Mouse (Mus musculus) hindbrain, postnatal 0 days (tissue): Measurements from ENCODE around the gene Capn13. TPM values are rescaled to one million over a fixed set of nuclear protein-coding genes. Genes with fewer than 3 reads are reported as not detected.
A peak's percentile ranks its signal among the peaks of the same experiment; 100 is the strongest.

Experiments
- ATAC-seq: fragments of 200-750 bp; cut with Nextera tagmentation; 2 replicates; pipeline ENCODE4 v1.8.0; 2017; ENCODE audit warnings: mild to moderate bottlenecking, moderate TSS enrichment, moderate library complexity
- DNase-seq: peaks from one replicate; pipeline ENCODE4 v3.0.0-alpha.2; 2015; ENCODE audit warnings: low spot score
- H3K27ac ChIP-seq: fragments of 300-500 bp; sonication (generic); 2 replicates; pipeline ENCODE4 v1.5.1; 2014; ENCODE audit warnings: mild to moderate bottlenecking
- H3K27me3 ChIP-seq: fragments of 300-500 bp; sonication (generic); 2 replicates; pipeline ENCODE4 v1.6.1; 2014; ENCODE audit warnings: low read length, mixed read lengths; ENCODE audit not compliant: insufficient read depth
- H3K36me3 ChIP-seq: fragments of 300-500 bp; sonication (generic); 2 replicates; pipeline ENCODE4 v1.6.1; 2014; ENCODE audit warnings: low read length, mixed read lengths; ENCODE audit not compliant: insufficient read depth
- H3K4me1 ChIP-seq: fragments of 300-500 bp; sonication (generic); 2 replicates; pipeline ENCODE4 v1.6.1; 2014; ENCODE audit warnings: antibody characterized with exemption, low read length, mixed read lengths; ENCODE audit not compliant: insufficient read depth
- H3K4me2 ChIP-seq: fragments of 300-500 bp; sonication (generic); 2 replicates; pipeline ENCODE4 v1.6.1; 2014; ENCODE audit warnings: low read depth, mild to moderate bottlenecking, low read length, moderate library complexity, mixed read lengths
- H3K4me3 ChIP-seq: fragments of 300-500 bp; sonication (generic); 2 replicates; pipeline ENCODE4 v1.5.1; 2014; ENCODE audit warnings: low read length
- H3K9ac ChIP-seq: fragments of 300-500 bp; sonication (generic); replicated peaks from 2 replicates; pipeline ENCODE4 v1.6.1; 2014; ENCODE audit warnings: mild to moderate bottlenecking, low read length, moderate library complexity, mixed read lengths
- H3K9me3 ChIP-seq: fragments of 300-500 bp; sonication (generic); 2 replicates; pipeline ENCODE4 v1.6.1; 2016; ENCODE audit warnings: low read length, mixed read lengths
- CTCF ChIP-seq: IDR thresholded peaks from 2 replicates; pipeline ENCODE4 v1.5.1; 2016; ENCODE audit warnings: antibody characterized with exemption, control low read depth, low read depth
- WGBS: fragments of 180-500 bp; shearing (Covaris S2); extraction: QIAGEN DNeasy Blood & Tissue Kit; methylation state at CpG from one replicate; pipeline ENCODE4 v1.1.7; 2014; 5-methylcytosine and 5-hydroxymethylcytosine counted together
- polyA plus RNA-seq: library from polyadenylated mRNA; unstranded; fragments of >200 nt; fragmentation: Nextera tagmentation; extraction: Ambion mirVana; gene quantifications from 2 replicates; pipeline ENCODE4 v1.2.1, GENCODE M21; 2015
- total RNA-seq: library from RNA; depleted of rRNA; stranded (reverse); fragments of >200 nt; gene quantifications from 2 replicates; pipeline ENCODE4 v1.2.3, GENCODE M21; 2014

Gene Capn13
- total and polyA plus RNA-seq, 2 experiments from 2014 or later = 0.10 to 0.23 TPM

DNA sequence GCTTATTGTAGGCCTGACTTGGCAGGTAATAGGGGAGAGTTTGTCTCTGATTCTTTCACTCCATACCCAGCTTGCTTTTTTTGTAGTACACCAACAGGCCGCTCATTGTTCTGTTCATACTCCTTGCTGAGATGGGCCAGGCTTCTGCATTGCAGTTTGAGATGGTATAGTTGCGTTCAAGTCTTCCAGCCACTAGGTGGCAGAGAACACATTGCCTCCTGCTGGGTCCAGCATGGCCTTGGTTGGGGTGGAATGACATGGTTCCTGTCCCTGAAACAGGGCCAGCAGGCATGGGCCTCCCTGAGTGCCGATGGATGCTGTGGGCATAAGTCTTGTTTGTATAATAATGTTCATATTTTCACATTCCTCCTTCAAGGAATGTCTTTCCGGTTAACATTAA is 122.9 kb downstream of the Capn13 start:
- H3K4me2 ChIP-seq = no peak overlapping the region
- no peak overlapping the region for H3K27ac ChIP-seq
- no peak overlapping the region for H3K9ac ChIP-seq
- no peaks in the 10 kb centered on the region for H3K27me3 ChIP-seq
- DNase-seq = no peak
- no peak for ATAC-seq
- H3K4me3 ChIP-seq = no peak overlapping the region
- TF ChIP-seq CTCF = peak; percentile 36
- H3K9me3 ChIP-seq = no peaks in the 10 kb centered on the region
- no peaks in the 10 kb centered on the region for H3K4me1 ChIP-seq
- WGBS = 92% methylated on average over 4 of the region's 4 CpGs
- H3K36me3 ChIP-seq = no peaks in the 10 kb centered on the region

GRCm38 (mm10) chr17:73275066-73275465 is 125.6 kb downstream of the Capn13 start:
- no peak for TF ChIP-seq CTCF
- Histone ChIP-seq H3K27ac (no peak overlapping the region), H3K9ac (no peak overlapping the region), H3K27me3 (no peaks in the 10 kb centered on the region), H3K36me3 (no peaks in the 10 kb centered on the region), H3K9me3 (no peaks in the 10 kb centered on the region), H3K4me2 (no peak overlapping the region), H3K4me1 (peaks cover 18% of the 10 kb centered on the region; the same call in 1 of the 2 replicates), H3K4me3 (no peak overlapping the region)
- 81% methylated on average over 10 of the region's 10 CpGs for WGBS
- no peak for ATAC-seq
- DNase-seq = no peak

DNA sequence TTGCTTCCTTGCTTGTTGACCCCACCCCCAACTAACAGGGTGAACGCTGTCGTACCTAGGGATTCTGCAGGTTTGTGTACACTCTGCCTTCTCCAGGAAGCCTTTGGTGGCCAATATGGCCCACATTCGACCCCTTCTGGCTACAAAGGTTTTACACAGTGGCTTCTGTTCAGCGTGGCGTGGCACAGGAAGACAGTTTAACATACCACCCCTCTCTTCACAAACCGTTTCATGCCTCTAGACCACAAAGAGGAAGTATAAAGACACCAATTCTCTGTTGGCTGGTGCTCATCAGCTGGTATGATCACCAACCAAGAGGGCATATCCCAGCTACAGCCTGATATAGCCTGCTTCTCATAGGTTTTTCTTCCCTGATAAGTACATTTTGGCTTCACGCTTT is 126.9 kb downstream of the Capn13 start:
- Histone ChIP-seq H3K27ac (no peak overlapping the region), H3K4me3 (no peak overlapping the region), H3K9me3 (no peaks in the 10 kb centered on the region), H3K36me3 (no peaks in the 10 kb centered on the region), H3K4me2 (no peak overlapping the region), H3K4me1 (peaks cover 18% of the 10 kb centered on the region; the same call in 1 of the 2 replicates), H3K27me3 (no peaks in the 10 kb centered on the region), H3K9ac (no peak overlapping the region)
- ATAC-seq (no peak), DNase-seq (no peak)
- TF ChIP-seq CTCF = no peak
- WGBS = 86% methylated on average over 7 of the region's 7 CpGs

- H3K4me3 ChIP-seq = no peak overlapping the region
- peak; percentile 79 for DNase-seq
- no peak overlapping the region for H3K9ac ChIP-seq
- peaks cover 18% of the 10 kb centered on the region; the same call in 1 of the 2 replicates for H3K4me1 ChIP-seq
- no peak for TF ChIP-seq CTCF
- WGBS = 59% methylated on average over 7 of the region's 7 CpGs
- peak overlapping the region; percentile 80 for H3K27ac ChIP-seq
- no peaks in the 10 kb centered on the region for H3K27me3 ChIP-seq
- no peak overlapping the region for H3K4me2 ChIP-seq
- no peaks in the 10 kb centered on the region for H3K36me3 ChIP-seq
- H3K9me3 ChIP-seq = no peaks in the 10 kb centered on the region
- peak; percentile 95 for ATAC-seq
These were observed 128.7 kb downstream of the Capn13 start for GRCm38 (mm10) chr17:73271797-73272600.

- Histone ChIP-seq H3K9me3 (no peaks in the 10 kb centered on the region), H3K4me2 (no peak overlapping the region), H3K36me3 (no peaks in the 10 kb centered on the region), H3K4me1 (peaks cover 18% of the 10 kb centered on the region; the same call in 1 of the 2 replicates), H3K9ac (no peak overlapping the region), H3K4me3 (no peak overlapping the region), H3K27me3 (no peaks in the 10 kb centered on the region), H3K27ac (peak overlapping the region; percentile 80)
- DNase-seq (peak; percentile 18), ATAC-seq (peak; percentile 50)
- no peak for TF ChIP-seq CTCF
- 61% methylated on average over 15 of the region's 15 CpGs for WGBS
These were observed 129.5 kb downstream of the Capn13 start for GRCm38 (mm10) chr17:73270871-73271796.

- no peaks in the 10 kb centered on the region for H3K36me3 ChIP-seq
- no peak overlapping the region for H3K9ac ChIP-seq
- no peak for TF ChIP-seq CTCF
- H3K4me2 ChIP-seq = no peak overlapping the region
- 0 out of 2 replicates have a peak, but pooled peaks cover under 1% of the 10 kb centered on the region for H3K4me1 ChIP-seq
- no peaks in the 10 kb centered on the region for H3K9me3 ChIP-seq
- no peaks in the 10 kb centered on the region for H3K27me3 ChIP-seq
- ATAC-seq (no peak), DNase-seq (no peak)
- no peak overlapping the region for H3K4me3 ChIP-seq
- H3K27ac ChIP-seq = no peak overlapping the region
- WGBS = 84% methylated on average over 8 of the region's 8 CpGs
These were observed 137.6 kb downstream of the Capn13 start for GRCm38 (mm10) chr17:73263077-73263501.
